Comparison of ENCODE assay signal across 28 mouse cellular contexts in genomic region chr14:54220726-54221494, GRCm38 (mm10). TPM values are rescaled to one million over a fixed set of nuclear protein-coding genes. Genes with fewer than 3 reads are reported as not detected.
A peak's percentile ranks its signal among the peaks of the same experiment; 100 is the strongest.
DNase-seq lines count a peak whose midpoint lies in the region; ATAC-seq and TF ChIP-seq lines count a peak whose summit lies in the region.
"Had no signal": no experiment of that assay in that cellular context is flagged by ENCODE, and none has a peak within 500 bp of the region (broad histone marks: within the 10 kb centered on the region; RNA-seq: fewer than 3 reads in every experiment).

No protein-coding gene starts in this region.

- TF ChIP-seq POLR2A in thymus, adult 2 months (IDR thresholded peaks at IDR 0.05; ENCODE audit: control insufficient read depth, extremely low read depth, insufficient read depth, low read length, poor library complexity) = no peak
- TF ChIP-seq POLR2A in cerebellum, adult 2 months (IDR thresholded peaks at IDR 0.05; ENCODE audit: borderline replicate concordance, insufficient read depth, low read length) = no peak

- peak overlapping the region; percentile 90 for H3K27ac ChIP-seq in thymus, adult 2 months (ENCODE audit: control insufficient read depth, insufficient read depth, low read length)
- no peak overlapping the region for H3K27ac ChIP-seq in liver, postnatal 0 days (ENCODE audit: low read depth)
- H3K27ac ChIP-seq in cerebellum, adult 2 months (ENCODE audit: insufficient read depth, low read length) = no peak overlapping the region
- H3K27ac ChIP-seq: forebrain, embryonic 13.5 days; heart, embryonic 10.5 days; heart, embryonic 15.5 days; hindbrain, embryonic 13.5 days; kidney, embryonic 15.5 days; layer of hippocampus, adult 2 months; limb, embryonic 10.5 days; limb, embryonic 15.5 days; midbrain, embryonic 15.5 days had no signal

- peak overlapping the region; percentile 7; the same call in 1 of the 2 replicates for H3K4me3 ChIP-seq in thymus, adult 2 months (ENCODE audit: control insufficient read depth, insufficient read depth, low read length)
- no peak overlapping the region for H3K4me3 ChIP-seq in liver, postnatal 0 days (ENCODE audit: low read depth, low read length)
- H3K4me3 ChIP-seq in cerebellum, adult 2 months (replicated peaks; ENCODE audit: insufficient read depth, low read depth, low read length) = no peak overlapping the region
- H3K4me3 ChIP-seq: forebrain, embryonic 13.5 days; heart, embryonic 10.5 days; heart, embryonic 15.5 days; hindbrain, embryonic 13.5 days; kidney, embryonic 15.5 days; layer of hippocampus, adult 2 months; limb, embryonic 10.5 days; limb, embryonic 15.5 days; midbrain, embryonic 15.5 days had no signal

- TF ChIP-seq EP300 in liver, postnatal 0 days (IDR thresholded peaks at IDR 0.05; ENCODE audit: low read depth) = no peak

- intact Hi-C loops in heart, postnatal 10 days (cut with DNase I) = no loop called here

- H3K36me3 ChIP-seq in thymus, adult 2 months (ENCODE audit: control insufficient read depth, insufficient read depth, low read length) = peaks cover 91% of the 10 kb centered on the region
- H3K36me3 ChIP-seq in liver, postnatal 0 days (replicated peaks; ENCODE audit: insufficient read depth, low read length) = no peaks in the 10 kb centered on the region
- H3K36me3 ChIP-seq: heart, embryonic 10.5 days; heart, embryonic 15.5 days; hindbrain, embryonic 13.5 days; kidney, embryonic 15.5 days; limb, embryonic 10.5 days; limb, embryonic 15.5 days; midbrain, embryonic 15.5 days had no signal

- DNase-seq in heart, adult 11 months = peak; percentile 72
- no peak for DNase-seq in heart, postnatal 10 days
- no peak for DNase-seq in thymus, adult 2 months
- DNase-seq in thymus, postnatal 10 days (ENCODE audit: low spot score in 2 of 2) = no peak
- no peak for DNase-seq in liver, postnatal 0 days
- no peak for DNase-seq in layer of hippocampus, adult 9-11 months
- DNase-seq in cerebellum, adult 2 months = no peak
- DNase-seq: adrenal gland, adult 8-10 months; cerebellum, adult 9-10 months; cerebellum, postnatal 36 days; gastrocnemius, postnatal 14 days; heart, postnatal 4 days; kidney, adult 18-20 months; kidney, postnatal 25 days; lung, embryonic 14.5 days; lung, postnatal 14 days; right cerebral cortex, postnatal 25 days; spleen, adult 18-20 months had no signal

- H3K9ac ChIP-seq in liver, postnatal 0 days (replicated peaks) = no peak overlapping the region
- H3K9ac ChIP-seq: forebrain, embryonic 13.5 days; heart, embryonic 15.5 days; hindbrain, embryonic 13.5 days; kidney, embryonic 15.5 days; limb, embryonic 15.5 days; lung, embryonic 14.5 days; midbrain, embryonic 15.5 days had no signal

- no peaks in the 10 kb centered on the region for H3K9me3 ChIP-seq in liver, postnatal 0 days (ENCODE audit: low read length)
- H3K9me3 ChIP-seq: forebrain, embryonic 13.5 days; heart, embryonic 10.5 days; heart, embryonic 15.5 days; hindbrain, embryonic 13.5 days; kidney, embryonic 15.5 days; limb, embryonic 10.5 days; limb, embryonic 15.5 days; midbrain, embryonic 15.5 days had no signal

- 90% methylated on average over 8 of the region's 8 CpGs for WGBS in thymus, adult 2 months
- WGBS in liver, postnatal 0 days (ENCODE audit: insufficient replicate concordance) = 60% methylated on average over 8 of the region's 8 CpGs
- WGBS in cerebellum, adult 2 months = 70% methylated on average over 8 of the region's 8 CpGs

- TF ChIP-seq CTCF in thymus, adult 2 months (IDR thresholded peaks at IDR 0.05; ENCODE audit: borderline replicate concordance, control insufficient read depth, extremely low read depth, insufficient read depth, low read length, poor library complexity) = no peak
- TF ChIP-seq CTCF in liver, postnatal 0 days (IDR thresholded peaks at IDR 0.05; ENCODE audit: low read depth) = no peak
- TF ChIP-seq CTCF in cerebellum, adult 2 months (IDR thresholded peaks at IDR 0.05; ENCODE audit: borderline replicate concordance, insufficient read depth, low read depth, low read length) = no peak

- ATAC-seq in liver, postnatal 0 days = no peak
- ATAC-seq: activated CD4-positive, CD25-positive, alpha-beta regulatory T cell, adult 4 months; forebrain, embryonic 13.5 days; midbrain, embryonic 15.5 days had no signal

- no peaks in the 10 kb centered on the region for H3K27me3 ChIP-seq in thymus, adult 2 months (ENCODE audit: control insufficient read depth, insufficient read depth, low read length)
- H3K27me3 ChIP-seq in liver, postnatal 0 days (ENCODE audit: insufficient read depth, low read length) = no peaks in the 10 kb centered on the region
- H3K27me3 ChIP-seq in cerebellum, adult 2 months (ENCODE audit: control insufficient read depth, insufficient read depth, low read length) = no peaks in the 10 kb centered on the region
- H3K27me3 ChIP-seq: forebrain, embryonic 13.5 days; heart, embryonic 15.5 days; hindbrain, embryonic 13.5 days; kidney, embryonic 15.5 days; limb, embryonic 15.5 days; midbrain, embryonic 15.5 days had no signal

- H3K4me2 ChIP-seq in liver, postnatal 0 days (ENCODE audit: low read depth, low read length) = 0 out of 2 replicates have a peak overlapping the region, but pooled peaks have one; percentile 18
- H3K4me2 ChIP-seq: forebrain, embryonic 13.5 days; heart, embryonic 15.5 days; hindbrain, embryonic 13.5 days; kidney, embryonic 15.5 days; limb, embryonic 15.5 days; lung, embryonic 14.5 days; midbrain, embryonic 15.5 days had no signal

- peaks cover 73% of the 10 kb centered on the region for H3K4me1 ChIP-seq in thymus, adult 2 months (replicated peaks; ENCODE audit: control insufficient read depth, insufficient read depth, low read length)
- peaks cover 16% of the 10 kb centered on the region for H3K4me1 ChIP-seq in liver, postnatal 0 days (ENCODE audit: insufficient read depth)
- H3K4me1 ChIP-seq in cerebellum, adult 2 months (ENCODE audit: control insufficient read depth, insufficient read depth, low read length) = no peaks in the 10 kb centered on the region
- H3K4me1 ChIP-seq: forebrain, embryonic 13.5 days had no signal

RNA-seq across cellular contexts. Expression of gene Dad1, which starts 33.0 kb away (rescaled TPM):
- 100 to 1,000 TPM; 121 TPM for total RNA-seq in heart, postnatal 10 days (2021)
- 513 and 641 TPM in 2 replicates for polyA plus RNA-seq in thymus, adult 2 months (2012; rRNA removed)
- 226 and 229 TPM in 2 replicates for polyA plus RNA-seq in liver, postnatal 0 days (2015; fragmentation: Nextera tagmentation; extraction: Ambion mirVana)
- 238 and 254 TPM in 2 replicates for polyA plus RNA-seq in cerebellum, adult 2 months (2012; rRNA removed)

RNA-seq across cellular contexts. Expression of gene Abhd4, which starts 33.1 kb away (rescaled TPM):
- 10 to 100 TPM; 55.9 to 67.1 TPM for total RNA-seq in heart, postnatal 10 days (2021)
- polyA plus RNA-seq in thymus, adult 2 months (2012; rRNA removed) = 21.5 and 23.6 TPM in 2 replicates
- 15.9 and 17.1 TPM in 2 replicates for polyA plus RNA-seq in liver, postnatal 0 days (2015; fragmentation: Nextera tagmentation; extraction: Ambion mirVana)
- polyA plus RNA-seq in cerebellum, adult 2 months (2012; rRNA removed) = 57.6 and 59.2 TPM in 2 replicates
